Mouse (Mus musculus): Measurements from ENCODE around the gene Sparcl1.

DNA sequence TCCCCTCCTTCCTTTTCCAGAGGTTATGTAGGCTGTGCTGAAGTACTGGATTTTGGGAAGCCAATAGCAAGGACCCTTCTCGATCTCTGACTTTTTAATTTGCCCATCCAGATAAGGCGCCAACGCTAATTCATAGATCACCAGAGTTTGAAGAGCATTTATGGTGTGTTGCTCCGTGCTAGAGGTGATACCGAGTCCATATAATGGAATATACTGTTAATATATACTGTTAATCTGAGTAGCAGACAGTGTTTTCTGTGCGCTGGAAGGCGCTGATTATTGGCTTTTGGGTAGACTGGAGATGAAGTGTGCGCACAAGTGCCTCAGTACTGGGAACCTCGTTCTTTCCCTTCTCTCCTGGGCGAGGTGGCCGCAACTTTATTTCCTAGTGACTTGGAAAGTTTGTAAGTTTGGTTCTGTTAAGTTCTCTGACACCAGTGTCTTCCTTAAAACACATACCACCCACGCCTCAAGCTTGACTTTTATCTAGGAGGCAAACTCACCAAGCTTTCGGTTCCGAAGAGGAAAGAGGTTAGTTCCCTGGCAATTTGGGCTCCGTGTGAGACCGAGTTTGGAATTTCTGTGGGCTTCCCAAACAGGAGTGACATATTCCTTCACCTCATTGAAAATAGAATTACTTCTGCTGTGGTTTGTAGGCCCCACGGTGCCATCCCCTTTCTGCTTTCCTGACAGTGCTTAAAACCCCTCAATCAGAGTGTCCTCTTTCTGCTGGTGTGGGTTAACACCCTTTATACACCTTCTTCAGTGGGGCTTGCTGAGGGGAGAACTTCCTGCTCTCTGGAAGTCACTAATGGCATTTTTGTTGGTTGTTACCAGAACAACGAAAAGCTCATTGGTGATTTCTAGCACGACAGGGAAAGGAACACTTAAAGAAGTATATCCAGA, 66.1 kb downstream of the Sparcl1 start:
- TF ChIP-seq CEBPB (IDR thresholded peaks at IDR 0.05; ENCODE audit: low read depth) = no peak
- no peak for TF ChIP-seq CTCF (IDR thresholded peaks at IDR 0.05; ENCODE audit: control insufficient read depth, insufficient read depth, insufficient read length)
- TF ChIP-seq MYOD1 (IDR thresholded peaks at IDR 0.05; ENCODE audit: control insufficient read depth, insufficient read length, low read depth) = no peak
- no peak for TF ChIP-seq USF1 (IDR thresholded peaks at IDR 0.05; ENCODE audit: low read depth)
- TF ChIP-seq MYOG (IDR thresholded peaks at IDR 0.05; ENCODE audit: control insufficient read depth, extremely low read depth, insufficient read length) = no peak

All from C2C12 (cell line).